ENCODE assay signal across 8 mouse cellular contexts in genomic region chr17:84791156-84791555, GRCm38 (mm10). TPM values are rescaled to one million over a fixed set of nuclear protein-coding genes. Genes with fewer than 3 reads are reported as not detected.
DNase-seq lines count a peak whose midpoint lies in the region; ATAC-seq and TF ChIP-seq lines count a peak whose summit lies in the region.

No protein-coding gene starts in this region.

- WGBS in heart, embryonic 10.5 days, result 8% methylated on average over 8 of the region's 8 CpGs
- WGBS in intestine, embryonic 16.5 days, result 3% methylated on average over 8 of the region's 8 CpGs
- 9% methylated on average over 8 of the region's 8 CpGs for WGBS in midbrain, embryonic 10.5 days

- H3K36me3 ChIP-seq in heart, embryonic 10.5 days, result peaks cover 24% of the 10 kb centered on the region
- H3K36me3 ChIP-seq in MEL (ENCODE audit: control insufficient read depth in 1 of 2, insufficient read depth in 2 of 2, low read length in 2 of 2), result peaks cover 2 to 11% of the 10 kb centered on the region in 2 experiments; a peak in 3 of 4 replicates
- H3K36me3 ChIP-seq in intestine, embryonic 16.5 days (ENCODE audit: control insufficient read depth, insufficient read depth, low read length), result no peaks in the 10 kb centered on the region
- H3K36me3 ChIP-seq in midbrain, embryonic 10.5 days, result peaks cover 15% of the 10 kb centered on the region

- peak overlapping the region; percentile 97 for H3K27ac ChIP-seq in heart, embryonic 10.5 days
- peak overlapping the region; percentile 65 for H3K27ac ChIP-seq in MEL (ENCODE audit: control insufficient read depth, low read depth, low read length)
- peak overlapping the region; percentile 85 for H3K27ac ChIP-seq in intestine, embryonic 16.5 days (ENCODE audit: low read length)
- H3K27ac ChIP-seq in midbrain, embryonic 10.5 days (replicated peaks), result peak overlapping the region; percentile 98

- ATAC-seq in erythroid progenitor cell, adult 5-6 weeks (replicated peaks; ENCODE audit: low FRiP score, poor library complexity, severe bottlenecking), result peak; percentile 41
- peak; percentile 41 for ATAC-seq in intestine, embryonic 16.5 days

- TF ChIP-seq RAD21 in MEL (IDR thresholded peaks at IDR 0.05; ENCODE audit: low read depth, low read length), result no peak

- no peaks in the 10 kb centered on the region for H3K27me3 ChIP-seq in heart, embryonic 10.5 days (ENCODE audit: insufficient read depth, poor library complexity, severe bottlenecking)
- H3K27me3 ChIP-seq in MEL (ENCODE audit: control insufficient read depth in 1 of 2, insufficient read depth in 2 of 2, low read length in 2 of 2), result no peaks in the 10 kb centered on the region
- H3K27me3 ChIP-seq in intestine, embryonic 16.5 days (replicated peaks; ENCODE audit: control insufficient read depth, insufficient read depth, low read length), result no peaks in the 10 kb centered on the region
- no peaks in the 10 kb centered on the region for H3K27me3 ChIP-seq in midbrain, embryonic 10.5 days (ENCODE audit: low read depth, poor library complexity, severe bottlenecking)

- no peak for TF ChIP-seq EP300 in MEL (IDR thresholded peaks at IDR 0.05; ENCODE audit: low read depth in 1 of 2, low read length in 2 of 2)

- peak; percentile 64 for DNase-seq in heart, embryonic 10.5 days (ENCODE audit: low spot score)
- no peak for DNase-seq in heart, adult 9 months (ENCODE audit: low spot score in 2 of 2)
- no peak for DNase-seq in MEL (ENCODE audit: low read depth, low spot score)
- no peak for DNase-seq in midbrain, embryonic 10.5 days (ENCODE audit: low spot score)
- no peak for DNase-seq in yolk sac, embryonic 10.5 days (ENCODE audit: low spot score)
- DNase-seq in gastrocnemius, postnatal 4 days (ENCODE audit: low spot score in 2 of 2), result no peak

- TF ChIP-seq POLR2A in MEL (IDR thresholded peaks at IDR 0.05; ENCODE audit: control insufficient read depth in 1 of 2, insufficient read depth in 1 of 2, low read depth in 1 of 2, low read length in 2 of 2, poor library complexity in 1 of 2), result peak in 1 of 2 experiments; percentile 2; a peak in 1 of 4 replicates

- H3K4me1 ChIP-seq in heart, embryonic 10.5 days, result peaks cover 22% of the 10 kb centered on the region
- peaks cover 4 to 12% of the 10 kb centered on the region in 2 experiments; a peak in 3 of 4 replicates for H3K4me1 ChIP-seq in MEL (ENCODE audit: control insufficient read depth in 1 of 2, insufficient read depth in 2 of 2, low read length in 2 of 2)
- H3K4me1 ChIP-seq in intestine, embryonic 16.5 days (ENCODE audit: control insufficient read depth, insufficient read depth, low read length), result peaks cover 19% of the 10 kb centered on the region
- H3K4me1 ChIP-seq in midbrain, embryonic 10.5 days, result peaks cover 26% of the 10 kb centered on the region

- peak overlapping the region; percentile 77 for H3K4me2 ChIP-seq in intestine, embryonic 16.5 days (ENCODE audit: low read depth, low read length)

- H3K9me3 ChIP-seq in heart, embryonic 10.5 days, result no peaks in the 10 kb centered on the region
- no peaks in the 10 kb centered on the region for H3K9me3 ChIP-seq in MEL (replicated peaks; ENCODE audit: insufficient read depth, low read length)
- no peaks in the 10 kb centered on the region for H3K9me3 ChIP-seq in intestine, embryonic 16.5 days (ENCODE audit: control insufficient read depth, low read length)
- no peaks in the 10 kb centered on the region for H3K9me3 ChIP-seq in midbrain, embryonic 10.5 days (replicated peaks)

- peaks cover 50% of the 10 kb centered on the region for H3K79me2 ChIP-seq in MEL (ENCODE audit: control insufficient read depth, insufficient read depth, low read length, poor library complexity)

- H3K4me3 ChIP-seq in heart, embryonic 10.5 days, result peak overlapping the region; percentile 100
- peak overlapping the region; percentile 92 to 98 for H3K4me3 ChIP-seq in MEL (ENCODE audit: control insufficient read depth in 1 of 2, insufficient read depth in 1 of 2, low read depth in 2 of 2, low read length in 2 of 2)
- peak overlapping the region; percentile 100 for H3K4me3 ChIP-seq in intestine, embryonic 16.5 days (ENCODE audit: low read length)
- peak overlapping the region; percentile 99 for H3K4me3 ChIP-seq in midbrain, embryonic 10.5 days

- TF ChIP-seq CTCF in MEL (IDR thresholded peaks at IDR 0.05 in 2 of 3, conservative IDR thresholded peaks at IDR 0.05 in 1 of 3; ENCODE audit: control insufficient read depth in 1 of 3, insufficient read depth in 1 of 3, low read depth in 2 of 3, low read length in 3 of 3, poor library complexity in 1 of 3, severe bottlenecking in 1 of 3), result no peak

- peak overlapping the region; percentile 89 for H3K9ac ChIP-seq in MEL (ENCODE audit: control insufficient read depth, low read depth, low read length, poor library complexity, severe bottlenecking)
- H3K9ac ChIP-seq in intestine, embryonic 16.5 days (ENCODE audit: low read depth, low read length), result peak overlapping the region; percentile 83

TF ChIP-seq in MEL, 35 proteins besides CTCF, POLR2A, EP300 and RAD21:
- TF ChIP-seq ZC3H11A (IDR thresholded peaks at IDR 0.05; ENCODE audit: low read depth, low read length), result no peak
- TF ChIP-seq MYC (IDR thresholded peaks at IDR 0.05; ENCODE audit: low read depth, low read length), result peak; percentile 69; the same call in 1 of the 2 replicates

RNA-seq across cellular contexts. Expression of gene Lrpprc, which starts 0.6 kb away (rescaled TPM):
- 61.6 and 76.6 TPM in 2 replicates for polyA plus RNA-seq in heart, embryonic 10.5 days (2016; fragmentation: Nextera tagmentation; extraction: Ambion mirVana)
- total RNA-seq in MEL (2012; rRNA removed), result 97.9 and 99.1 TPM in 2 replicates
- polyA plus RNA-seq in MEL (2012; ENCODE audit: insufficient read depth in 1 of 2, insufficient read length in 2 of 2, low read depth in 1 of 2, low replicate concordance in 2 of 2, missing spikeins in 1 of 2), result 100 to 1,000 TPM in 1 of 2 experiments, 10 to 100 TPM in 1; 82.6 to 204 TPM
- total RNA-seq in erythroid progenitor cell, adult 5-6 weeks (2015; ENCODE audit: low replicate concordance), result 20.5 and 30.3 TPM in 2 replicates
- total RNA-seq in erythroid progenitor cell, adult 5-6 weeks (2017; ENCODE audit: low replicate concordance), result 31.0 and 58.3 TPM in 2 replicates
- polyA plus RNA-seq in intestine, embryonic 16.5 days (2015; fragmentation: Nextera tagmentation; extraction: Ambion mirVana), result 54.5 and 55.6 TPM in 2 replicates
- polyA plus RNA-seq in midbrain, embryonic 10.5 days (2016; fragmentation: Nextera tagmentation; extraction: Ambion mirVana), result 49.4 and 50.4 TPM in 2 replicates
- 10 to 100 TPM; 56.8 to 61.6 TPM for total RNA-seq in gastrocnemius, postnatal 4 days (2021)
